Mouse (Mus musculus) lung, embryonic 14.5 days (tissue): ENCODE data around the gene Krt39. TPM values are rescaled to one million over a fixed set of nuclear protein-coding genes. Genes with fewer than 3 reads are reported as not detected.

Source experiments
- ATAC-seq: fragments of 200-750 bp; cut with Nextera tagmentation; 2 replicates; pipeline ENCODE4 v1.8.0; 2017; ENCODE audit warnings: mild to moderate bottlenecking, moderate TSS enrichment, moderate library complexity; ENCODE audit not compliant: insufficient read depth
- DNase-seq: peaks from one replicate; pipeline ENCODE4 v3.0.0-alpha.2; 2015
- H3K27ac ChIP-seq: fragments of 300-500 bp; sonication (generic); 2 replicates; pipeline ENCODE4 v1.5.1; 2014; ENCODE audit warnings: low read depth, mild to moderate bottlenecking, moderate library complexity
- H3K27me3 ChIP-seq: fragments of 300-500 bp; sonication (generic); 2 replicates; pipeline ENCODE4 v1.6.1; 2014; ENCODE audit warnings: low read length, control low read depth; ENCODE audit not compliant: insufficient read depth
- H3K36me3 ChIP-seq: fragments of 300-500 bp; sonication (generic); 2 replicates; pipeline ENCODE4 v1.6.1; 2014; ENCODE audit warnings: control low read depth; ENCODE audit not compliant: insufficient read depth
- H3K4me1 ChIP-seq: fragments of 300-500 bp; sonication (generic); 2 replicates; pipeline ENCODE4 v1.6.1; 2014; ENCODE audit warnings: antibody characterized with exemption, control low read depth; ENCODE audit not compliant: insufficient read depth
- H3K4me2 ChIP-seq: fragments of 300-500 bp; sonication (generic); 2 replicates; pipeline ENCODE4 v1.6.1; 2014; ENCODE audit warnings: mild to moderate bottlenecking
- H3K4me3 ChIP-seq: fragments of 300-500 bp; sonication (generic); 2 replicates; pipeline ENCODE4 v1.5.1; 2014; ENCODE audit warnings: low read depth, low read length
- H3K9ac ChIP-seq: fragments of 300-500 bp; sonication (generic); 2 replicates; pipeline ENCODE4 v1.6.1; 2014
- H3K9me3 ChIP-seq: fragments of 300-500 bp; sonication (generic); 2 replicates; pipeline ENCODE4 v1.6.1; 2016; ENCODE audit warnings: low read depth, low read length, control low read depth
- CTCF ChIP-seq: IDR thresholded peaks from 2 replicates; pipeline ENCODE4 v1.5.1; 2016; ENCODE audit warnings: antibody characterized with exemption, low read depth
- WGBS: fragments of 180-500 bp; shearing (Covaris S2); extraction: QIAGEN DNeasy Blood & Tissue Kit; methylation state at CpG from one replicate; pipeline ENCODE4 v1.1.7; 2014; 5-methylcytosine and 5-hydroxymethylcytosine counted together
- polyA plus RNA-seq: library from polyadenylated mRNA; unstranded; fragments of >200 nt; fragmentation: Nextera tagmentation; extraction: Ambion mirVana; gene quantifications from 2 replicates; pipeline ENCODE4 v1.2.1, GENCODE M21; 2014

The Krt39 gene
- not detected in 2 replicates for polyA plus RNA-seq

GRCm38 (mm10) chr11:99521288-99521860, at the start of gene Krt39:
Gene Krt39 (minus strand): TSS chr11:99521338.
- H3K27me3 ChIP-seq = no peaks in the 10 kb centered on the region
- 64% methylated on average over 13 of the region's 13 CpGs for WGBS
- DNase-seq (no peak), ATAC-seq (no peak)
- H3K4me2 ChIP-seq = no peak within 1 kb of the TSS
- no peak within 1 kb of the TSS for H3K9ac ChIP-seq
- H3K4me3 ChIP-seq = no peak within 1 kb of the TSS
- H3K27ac ChIP-seq = no peak within 1 kb of the TSS
- H3K4me1 ChIP-seq = no peaks in the 10 kb centered on the region
- H3K36me3 ChIP-seq = no peaks in the 10 kb centered on the region
- no peaks in the 10 kb centered on the region for H3K9me3 ChIP-seq
- no peak for TF ChIP-seq CTCF

GRCm38 (mm10) chr11:99566530-99566929, 45.4 kb upstream of the Krt39 start, which contains the start of gene Krtap3-1:
Gene Krtap3-1 (minus strand): TSS chr11:99566630.
- Histone ChIP-seq H3K27ac (no peak within 1 kb of the TSS), H3K4me3 (no peak within 1 kb of the TSS), H3K4me1 (no peaks in the 10 kb centered on the region), H3K9ac (no peak within 1 kb of the TSS), H3K4me2 (no peak within 1 kb of the TSS), H3K9me3 (no peaks in the 10 kb centered on the region), H3K36me3 (no peaks in the 10 kb centered on the region), H3K27me3 (no peaks in the 10 kb centered on the region)
- DNase-seq (no peak), ATAC-seq (no peak)
- WGBS = 92% methylated on average over 7 of the region's 7 CpGs
- no peak for TF ChIP-seq CTCF

GRCm38 (mm10) chr11:99562580-99562979, 41.4 kb upstream of the Krt39 start:
- Histone ChIP-seq H3K36me3 (no peaks in the 10 kb centered on the region), H3K4me1 (no peaks in the 10 kb centered on the region), H3K4me3 (no peak overlapping the region), H3K27me3 (no peaks in the 10 kb centered on the region), H3K9me3 (no peaks in the 10 kb centered on the region), H3K27ac (no peak overlapping the region), H3K9ac (no peak overlapping the region), H3K4me2 (no peak overlapping the region)
- no peak for ATAC-seq
- DNase-seq = no peak
- 73% methylated on average over 6 of the region's 6 CpGs for WGBS
- no peak for TF ChIP-seq CTCF

GRCm38 (mm10) chr11:99559366-99559765, 38.2 kb upstream of the Krt39 start, which contains the start of gene Gm11939:
Gene Gm11939 (minus strand): TSS chr11:99559466.
- H3K4me2 ChIP-seq = no peak within 1 kb of the TSS

GRCm38 (mm10) chr11:99557976-99558745, 37.0 kb upstream of the Krt39 start:
- TF ChIP-seq CTCF = no peak
- ATAC-seq (no peak), DNase-seq (no peak)

More at GRCm38 (mm10) chr11:99559366-99559765, 38.2 kb upstream of the Krt39 start, which contains the start of gene Gm11939:
- H3K4me3 ChIP-seq = no peak within 1 kb of the TSS
- H3K27ac ChIP-seq = no peak within 1 kb of the TSS
- no peaks in the 10 kb centered on the region for H3K9me3 ChIP-seq
- no peaks in the 10 kb centered on the region for H3K27me3 ChIP-seq
- no peak within 1 kb of the TSS for H3K9ac ChIP-seq
- WGBS = 89% methylated on average over 9 of the region's 9 CpGs
- no peak for TF ChIP-seq CTCF
- DNase-seq (no peak), ATAC-seq (no peak)
- no peaks in the 10 kb centered on the region for H3K36me3 ChIP-seq
- H3K4me1 ChIP-seq = no peaks in the 10 kb centered on the region

GRCm38 (mm10) chr11:99556753-99557152, 35.6 kb upstream of the Krt39 start, which contains the start of gene Krtap3-2:
Gene Krtap3-2 (minus strand): TSS chr11:99556853.
- 88% methylated on average over 2 of the region's 2 CpGs for WGBS

More at GRCm38 (mm10) chr11:99557976-99558745, 37.0 kb upstream of the Krt39 start:
- Histone ChIP-seq H3K27ac (no peak overlapping the region), H3K27me3 (no peaks in the 10 kb centered on the region), H3K4me2 (no peak overlapping the region), H3K9ac (no peak overlapping the region), H3K36me3 (no peaks in the 10 kb centered on the region), H3K9me3 (no peaks in the 10 kb centered on the region), H3K4me3 (no peak overlapping the region), H3K4me1 (no peaks in the 10 kb centered on the region)
- 50% methylated on average over 3 of the region's 3 CpGs for WGBS

GRCm38 (mm10) chr11:99556195-99556594, 35.1 kb upstream of the Krt39 start:
- Histone ChIP-seq H3K4me1 (no peaks in the 10 kb centered on the region), H3K9ac (no peak overlapping the region), H3K27me3 (no peaks in the 10 kb centered on the region), H3K9me3 (no peaks in the 10 kb centered on the region), H3K4me3 (no peak overlapping the region), H3K27ac (no peak overlapping the region), H3K4me2 (no peak overlapping the region), H3K36me3 (no peaks in the 10 kb centered on the region)
- ATAC-seq = no peak
- 83% methylated on average over 2 of the region's 2 CpGs for WGBS
- DNase-seq = no peak
- no peak for TF ChIP-seq CTCF

More at GRCm38 (mm10) chr11:99556753-99557152, 35.6 kb upstream of the Krt39 start, which contains the start of gene Krtap3-2:
- DNase-seq (no peak), ATAC-seq (no peak)
- H3K4me2 ChIP-seq = no peak within 1 kb of the TSS
- no peaks in the 10 kb centered on the region for H3K4me1 ChIP-seq
- H3K4me3 ChIP-seq = no peak within 1 kb of the TSS
- no peaks in the 10 kb centered on the region for H3K36me3 ChIP-seq
- no peak within 1 kb of the TSS for H3K27ac ChIP-seq
- no peaks in the 10 kb centered on the region for H3K9me3 ChIP-seq
- TF ChIP-seq CTCF = no peak
- no peaks in the 10 kb centered on the region for H3K27me3 ChIP-seq
- no peak within 1 kb of the TSS for H3K9ac ChIP-seq
